Mouse (Mus musculus) adrenal gland, postnatal 0 days (tissue): ENCODE data around the gene Vti1b. TPM values are rescaled to one million over a fixed set of nuclear protein-coding genes. Genes with fewer than 3 reads are reported as not detected.

Experiments used
- polyA plus RNA-seq: library from polyadenylated mRNA; unstranded; fragments of >200 nt; fragmentation: Nextera tagmentation; extraction: Ambion mirVana; gene quantifications from 2 replicates; pipeline ENCODE4 v1.2.1, GENCODE M21; 2015

Gene Vti1b
- 114 and 152 TPM in 2 replicates for polyA plus RNA-seq

GRCm38 (mm10) chr12:79172019-79172941, at the start of gene Vti1b:
TSS of gene Vti1b (minus strand) at chr12:79172667.

GRCm38 (mm10) chr12:79208703-79209464, 36.4 kb upstream of the Vti1b start, which contains the start of gene Rdh12:
TSS of gene Rdh12 (plus strand) at chr12:79208914.

GRCm38 (mm10) chr12:79192193-79192592, 19.7 kb upstream of the Vti1b start, which contains the start of gene Rdh11:
TSS of gene Rdh11 (minus strand) at chr12:79192293.

GRCm38 (mm10) chr12:79130299-79131177, 41.9 kb downstream of the Vti1b start, which contains the start of gene Arg2:
TSS of gene Arg2 (plus strand) at chr12:79130777.

Other genes with a start within 250 kb of the Vti1b start
- 7.5 and 7.7 TPM in 2 replicates for gene Tmem229b, start 165.0 kb downstream of the Vti1b start, polyA plus RNA-seq
- 0.79 and 0.93 TPM in 2 replicates for gene Plekhh1, start 143.5 kb downstream of the Vti1b start, polyA plus RNA-seq
- 16.9 and 17.6 TPM in 2 replicates for gene Pigh, start 83.0 kb downstream of the Vti1b start, polyA plus RNA-seq
- 0.65 and 1.4 TPM in 2 replicates for gene Arg2, start 41.9 kb downstream of the Vti1b start, polyA plus RNA-seq
- gene Rdh11, start 19.6 kb upstream of the Vti1b start, polyA plus RNA-seq, result 16.7 and 19.3 TPM in 2 replicates
- 0.95 and 1.6 TPM in 2 replicates for gene Rdh12, start 36.2 kb upstream of the Vti1b start, polyA plus RNA-seq
- 6.0 and 6.8 TPM in 2 replicates for gene Zfyve26, start 123.6 kb upstream of the Vti1b start, polyA plus RNA-seq
- 3.9 and 4.3 TPM in 2 replicates for gene Rad51b, start 124.6 kb upstream of the Vti1b start, polyA plus RNA-seq